Mouse (Mus musculus): ENCODE results near the gene Phf13. TPM values are rescaled to one million over a fixed set of nuclear protein-coding genes. Genes with fewer than 3 reads are reported as not detected.
A peak's percentile ranks its signal among the peaks of the same experiment; 100 is the strongest.
"Not testable (repeated sequence)": the region's sequence is repeated elsewhere in the genome, so short reads cannot be mapped to it uniquely, and the experiment has no call there.

The Phf13 gene
- total RNA-seq (2021): 14.4 and 19.0 TPM in 2 replicates
- long read RNA-seq, transcript Phf13-201 (4 exons, 3,205 nt): major isoform, 14 of 17 reads
- long read RNA-seq, partial matches to known transcripts: 2 of 17 reads
- long read RNA-seq, other reads (novel, unspliced or antisense): 1 of 17 reads

GRCm38 (mm10) chr4:151996173-151996950 lies at the start of gene Phf13:
TSS of gene Phf13 (minus strand) at chr4:151996258.
- DNase-seq: peak; percentile 98

- no peak for DNase-seq
These were observed 48.6 kb upstream of the Phf13 start for GRCm38 (mm10) chr4:152044609-152045008.

GRCm38 (mm10) chr4:152043171-152043570 lies 47.1 kb upstream of the Phf13 start:
- DNase-seq: no peak

- no peak for DNase-seq
These were observed 46.0 kb upstream of the Phf13 start for GRCm38 (mm10) chr4:152041924-152042641.

GRCm38 (mm10) chr4:152039831-152040310 lies 43.8 kb upstream of the Phf13 start:
- DNase-seq: no peak

GRCm38 (mm10) chr4:152038985-152039830 lies 43.1 kb upstream of the Phf13 start, which contains the start of gene Nol9:
TSS of gene Nol9 (plus strand) at chr4:152039321.
- DNase-seq: peak; percentile 96

GRCm38 (mm10) chr4:152038225-152038984 lies 42.3 kb upstream of the Phf13 start, which contains the start of gene Tas1r1:
TSS of gene Tas1r1 (minus strand) at chr4:152038568.
- DNase-seq: no peak

GRCm38 (mm10) chr4:152036464-152036863 lies 40.4 kb upstream of the Phf13 start:
- not testable (repeated sequence) for DNase-seq

- no peak for DNase-seq
These were observed 36.9 kb upstream of the Phf13 start for GRCm38 (mm10) chr4:152032922-152033321.

- no peak for DNase-seq
These were observed 33.9 kb upstream of the Phf13 start for GRCm38 (mm10) chr4:152029997-152030396.

GRCm38 (mm10) chr4:152029087-152029486 lies 33.0 kb upstream of the Phf13 start:
- no peak for DNase-seq

GRCm38 (mm10) chr4:152028456-152028855 lies 32.4 kb upstream of the Phf13 start:
- DNase-seq: no peak

GRCm38 (mm10) chr4:152027524-152027923 lies 31.5 kb upstream of the Phf13 start, which contains the start of gene Zbtb48:
TSS of gene Zbtb48 (minus strand) at chr4:152027671.
- peak; percentile 95 for DNase-seq

- peak; percentile 29 for DNase-seq
These were observed 30.9 kb upstream of the Phf13 start for GRCm38 (mm10) chr4:152026751-152027508.

- DNase-seq: no peak
These were observed 28.5 kb upstream of the Phf13 start for GRCm38 (mm10) chr4:152024525-152024924.

- DNase-seq: no peak
These were observed 26.4 kb upstream of the Phf13 start for GRCm38 (mm10) chr4:152022506-152022905.

- DNase-seq: no peak
These were observed 25.6 kb upstream of the Phf13 start for GRCm38 (mm10) chr4:152021568-152022097.

GRCm38 (mm10) chr4:152020024-152020423 lies 24.0 kb upstream of the Phf13 start:
- no peak for DNase-seq

- DNase-seq: no peak
These were observed 23.0 kb upstream of the Phf13 start for GRCm38 (mm10) chr4:152019073-152019472.
